Mouse (Mus musculus) activated CD4-positive, CD25-positive, alpha-beta regulatory T cell, adult 4 months (primary cell): Measurements from ENCODE around the gene Tex13b. TPM values are rescaled to one million over a fixed set of nuclear protein-coding genes. Genes with fewer than 3 reads are reported as not detected.
"Not testable (repeated sequence)": the region's sequence is repeated elsewhere in the genome, so short reads cannot be mapped to it uniquely, and the experiment has no call there.

Source experiments
- ATAC-seq: one replicate; pipeline ENCODE4 v1.8.0; 2017
- polyA plus RNA-seq, 2 experiments: library from polyadenylated mRNA; unstranded; fragments of 100-300 nt; shearing (Covaris generic); gene quantifications; one replicate each; pipeline ENCODE4 v1.2.1; 2017

Gene Tex13b
- under 1 TPM in 1 of 2 experiments, not detected in 1; 0.29 TPM for polyA plus RNA-seq

- ATAC-seq, result no peak
These were observed at the start of gene Tex13b for GRCm38 (mm10) chrX:140813312-140814006. Tex13b (minus strand) TSS chrX:140813433.

- ATAC-seq, result no peak
These were observed 49.5 kb upstream of the Tex13b start for GRCm38 (mm10) chrX:140862760-140863159.

DNA sequence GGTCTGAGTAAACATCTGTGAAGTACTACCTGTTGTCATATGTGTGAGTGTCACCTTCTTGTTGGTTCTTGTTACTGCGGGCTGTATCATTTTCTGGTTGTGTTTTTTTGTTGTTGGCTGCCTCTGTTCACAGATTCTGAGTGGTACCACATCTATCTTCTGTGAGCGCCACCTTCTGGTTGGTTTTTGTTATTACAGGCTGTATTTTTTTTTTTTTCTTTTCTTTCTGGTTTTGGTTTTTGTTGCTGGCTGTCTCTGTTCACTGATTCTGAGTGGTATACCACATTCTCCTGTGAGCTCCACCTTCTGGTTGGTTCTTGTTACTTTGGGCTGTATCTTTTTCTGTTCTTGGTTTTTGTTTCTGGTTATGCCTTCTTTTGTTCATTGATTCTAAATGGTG, 44.2 kb upstream of the Tex13b start:
- no peak for ATAC-seq

DNA sequence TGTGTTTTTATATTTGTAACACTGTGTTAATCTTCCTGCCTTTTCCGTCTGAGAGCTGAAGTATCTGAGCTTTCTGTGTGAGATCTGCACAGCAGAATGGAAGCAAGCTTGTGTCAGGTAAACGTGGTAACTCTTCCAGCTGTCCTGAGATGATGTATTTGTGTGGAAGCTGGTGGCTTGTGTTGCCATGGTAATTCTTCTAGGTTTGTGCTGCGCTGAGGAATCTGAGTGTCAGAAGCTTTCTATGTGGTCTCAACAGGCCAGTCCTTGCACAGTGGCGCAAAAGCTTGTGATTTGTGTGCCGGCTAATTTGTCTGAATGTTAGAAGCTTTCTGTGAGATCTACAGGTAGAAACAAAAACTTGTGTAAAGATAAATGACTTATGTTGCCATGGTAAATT, 43.8 kb upstream of the Tex13b start:
- not testable (repeated sequence) for ATAC-seq

DNA sequence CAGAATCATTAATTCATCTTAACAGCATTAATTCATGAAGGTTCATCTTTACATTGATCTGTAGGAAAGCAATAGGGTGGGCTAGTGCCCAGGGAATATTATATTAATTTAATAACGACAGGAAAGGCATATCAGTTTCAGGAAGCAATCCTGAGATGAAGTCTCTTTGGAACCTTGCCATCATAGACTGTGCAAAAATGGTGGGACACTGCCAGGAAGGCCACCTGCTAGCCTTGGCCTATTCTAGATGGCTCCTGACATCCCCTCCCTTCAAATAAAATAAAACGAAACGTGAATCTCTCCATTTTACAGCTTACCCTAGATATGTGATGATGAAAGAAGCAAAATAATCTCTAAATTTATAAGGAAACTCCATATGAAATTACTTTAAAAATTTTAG, 41.3 kb upstream of the Tex13b start:
- no peak for ATAC-seq

- not testable (repeated sequence) for ATAC-seq
These were observed 32.2 kb upstream of the Tex13b start for GRCm38 (mm10) chrX:140845401-140845800.

- ATAC-seq, result no peak
These were observed 26.7 kb upstream of the Tex13b start for GRCm38 (mm10) chrX:140839887-140840286.

- no peak for ATAC-seq
These were observed 24.8 kb upstream of the Tex13b start for GRCm38 (mm10) chrX:140838077-140838476.

- ATAC-seq, result no peak
These were observed 18.5 kb upstream of the Tex13b start for GRCm38 (mm10) chrX:140831706-140832105.

DNA sequence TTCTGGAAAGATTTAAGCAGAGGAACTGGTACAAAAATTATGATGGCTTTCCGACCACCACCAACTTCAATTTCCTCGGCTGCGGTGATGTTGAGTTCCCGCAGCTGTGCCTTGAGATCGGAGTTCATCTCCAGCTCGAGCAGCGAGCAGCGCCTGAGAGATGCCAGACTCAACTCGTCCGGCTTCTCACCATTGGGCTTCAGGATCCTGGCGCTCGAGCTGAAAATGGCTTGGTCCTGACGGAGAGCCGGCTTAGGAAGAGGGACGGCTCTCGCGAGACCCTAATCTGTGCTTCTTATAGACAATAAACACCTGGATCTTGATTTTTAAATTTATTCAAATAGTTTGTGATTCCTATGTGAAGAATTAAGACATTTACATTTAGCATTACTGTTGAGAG, 9.1 kb upstream of the Tex13b start:
- ATAC-seq, result no peak

DNA sequence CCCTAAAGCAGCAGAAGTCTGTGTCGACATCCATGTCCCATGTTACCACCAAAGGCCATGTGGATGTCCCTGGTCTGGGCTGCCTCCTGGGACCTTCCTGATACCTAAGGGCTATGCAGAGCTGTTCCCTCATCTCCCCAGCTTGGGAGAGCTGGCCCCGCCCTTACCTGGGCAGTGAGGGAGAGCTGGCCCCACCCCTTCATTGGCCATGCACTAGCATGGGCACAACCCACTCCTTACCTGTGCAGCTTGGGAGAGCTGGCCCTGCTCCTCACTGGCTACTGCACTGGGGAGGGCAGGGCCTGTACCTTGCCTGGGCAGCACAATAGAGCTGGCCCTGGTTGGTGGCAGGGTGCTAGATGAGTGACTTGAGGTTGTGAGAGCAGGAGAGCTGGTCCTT, 7.9 kb downstream of the Tex13b start:
- ATAC-seq, result no peak

DNA sequence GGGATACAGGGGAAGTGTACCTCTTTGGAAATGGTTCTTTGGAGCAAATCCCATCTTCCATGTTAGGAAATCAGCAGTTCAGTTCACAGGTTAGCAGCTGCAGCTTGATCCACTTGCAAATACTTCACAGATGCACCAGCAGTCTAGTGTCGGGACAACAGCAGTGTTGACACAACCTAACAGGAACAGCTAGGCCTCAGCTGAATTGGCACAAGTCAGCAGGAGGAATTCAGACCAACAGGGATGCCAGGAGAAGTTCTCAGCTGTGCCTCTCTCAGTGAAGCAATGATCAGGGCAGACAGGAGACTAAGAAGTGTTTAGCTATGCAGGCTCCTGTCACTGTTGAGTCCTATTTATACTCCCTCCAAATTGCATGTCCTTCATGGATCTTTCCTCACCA, 43.4 kb downstream of the Tex13b start:
- no peak for ATAC-seq

Other genes starting within 250 kb of the Tex13b start
- 100 to 1,000 TPM; 236 to 480 TPM for gene Tsc22d3, start 212.8 kb downstream of the Tex13b start, polyA plus RNA-seq
- gene Mid2, start 148.8 kb downstream of the Tex13b start, polyA plus RNA-seq, result under 1 TPM; 0.38 to 0.45 TPM
- gene Vsig1, start 94.2 kb upstream of the Tex13b start, polyA plus RNA-seq, result not detected
- 10 to 100 TPM; 66.1 to 72.3 TPM for gene Psmd10, start 143.3 kb upstream of the Tex13b start, polyA plus RNA-seq
- gene Atg4a, start 143.5 kb upstream of the Tex13b start, polyA plus RNA-seq, result 10 to 100 TPM; 27.9 to 29.3 TPM